Mouse (Mus musculus): ENCODE data around the gene Il19. TPM values are rescaled to one million over a fixed set of nuclear protein-coding genes. Genes with fewer than 3 reads are reported as not detected.

The Il19 gene
- not detected in 2 replicates for polyA plus RNA-seq (2012; rRNA removed; ENCODE audit: low replicate concordance)

DNA sequence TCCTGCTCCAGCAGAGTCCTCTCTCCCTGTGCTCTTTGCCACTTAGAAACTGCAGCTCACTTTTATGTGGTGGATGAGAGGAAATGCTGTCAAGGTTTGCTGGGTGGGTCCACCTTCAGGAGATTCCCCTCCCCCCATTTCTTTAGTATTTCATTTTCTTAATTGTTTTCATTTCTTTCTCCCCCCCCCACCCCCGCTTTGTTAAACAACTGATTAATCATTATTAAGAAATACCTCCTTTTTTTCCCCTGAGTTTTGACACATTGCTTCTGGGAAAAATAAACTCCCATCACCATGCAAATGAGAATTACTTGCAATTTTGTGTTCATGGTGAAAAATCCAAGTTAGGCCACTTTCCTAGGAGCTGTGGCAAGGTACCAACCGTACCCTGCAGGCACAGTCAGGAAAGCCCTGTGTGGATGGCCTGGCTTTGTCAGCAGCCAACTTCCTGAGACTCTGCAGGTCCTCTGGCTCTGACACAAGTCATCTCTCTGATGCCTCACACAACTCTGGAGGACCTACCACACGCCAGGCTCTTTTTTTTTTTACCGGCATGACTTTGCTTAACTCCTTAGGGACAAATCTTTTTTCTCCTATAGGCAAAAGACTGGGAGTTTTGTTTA, at the start of gene Il19:
TSS of gene Il19 (minus strand) at position 51 of the 623 bp plus-strand sequence.

DNA sequence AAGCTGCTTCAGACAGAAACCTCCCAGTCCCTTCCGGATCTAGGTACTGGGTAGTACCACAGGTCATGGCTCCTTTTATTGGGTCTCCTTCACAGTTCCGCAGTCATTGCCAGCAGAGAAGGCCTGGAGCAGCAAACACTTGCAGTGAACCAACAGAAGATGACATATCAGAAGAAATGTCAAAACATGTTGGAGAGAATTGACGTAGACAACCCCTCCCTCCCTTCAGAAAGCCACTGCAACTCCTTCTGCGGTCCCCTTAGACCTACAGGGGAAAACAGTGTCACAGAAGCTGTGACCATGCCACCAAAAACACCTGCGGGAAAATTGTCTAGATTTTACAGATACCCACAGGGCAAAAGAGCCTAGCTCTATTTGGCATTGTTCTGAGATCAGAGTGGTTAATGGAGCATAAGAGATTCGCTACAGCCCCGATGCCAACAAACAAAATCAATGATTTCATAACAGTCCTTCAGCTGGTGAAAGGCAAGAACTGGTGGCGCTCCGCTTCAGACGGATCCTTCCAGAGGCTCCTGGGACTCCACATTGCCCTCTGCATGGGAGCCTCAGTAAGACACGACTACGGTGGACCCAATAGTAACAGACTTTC, 28.4 kb downstream of the Il19 start, which contains the start of gene Il20:
TSS of gene Il20 (minus strand) at position 51 of the 610 bp plus-strand sequence.

DNA sequence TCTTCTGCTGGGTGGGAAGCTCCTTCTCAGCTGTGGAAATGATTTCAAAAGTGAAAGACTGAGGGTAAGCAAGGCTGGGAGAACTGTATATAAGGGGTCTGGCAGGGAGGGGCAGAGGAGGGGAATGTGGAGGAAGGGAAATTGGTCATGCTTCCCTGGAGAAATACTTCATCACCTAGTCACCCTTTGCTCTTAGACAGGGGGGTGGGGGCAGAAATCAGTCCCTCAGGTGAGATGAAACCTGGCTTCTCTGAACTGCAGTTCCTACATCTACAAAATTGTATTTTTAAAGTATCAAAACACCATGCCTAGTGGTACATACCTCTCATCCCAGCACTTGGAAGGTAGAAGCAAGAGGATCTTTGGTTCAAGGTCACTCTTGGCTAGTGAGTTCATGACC, 52.6 kb downstream of the Il19 start, which contains the start of gene Il24:
TSS of gene Il24 (minus strand) at position 101 of the 400 bp plus-strand sequence.

Other genes starting within 250 kb of the Il19 start
- gene Gm29427, start 224.3 kb downstream of the Il19 start, polyA plus RNA-seq (2012; rRNA removed; ENCODE audit: low replicate concordance): not detected in 2 replicates
- gene Yod1, start 222.8 kb downstream of the Il19 start, polyA plus RNA-seq (2012; rRNA removed; ENCODE audit: low replicate concordance): 1.2 and 2.1 TPM in 2 replicates
- 9.1 and 14.2 TPM in 2 replicates for gene Pfkfb2, start 210.9 kb downstream of the Il19 start, polyA plus RNA-seq (2012; rRNA removed; ENCODE audit: low replicate concordance)
- 1.1 and 3.4 TPM in 2 replicates for gene AA986860, start 208.1 kb downstream of the Il19 start, polyA plus RNA-seq (2012; rRNA removed; ENCODE audit: low replicate concordance)
- 0.58 and 0.66 TPM in 2 replicates for gene Fcamr, start 139.2 kb downstream of the Il19 start, polyA plus RNA-seq (2012; rRNA removed; ENCODE audit: low replicate concordance)
- 0.14 and 31.0 TPM in 2 replicates for gene Pigr, start 113.4 kb downstream of the Il19 start, polyA plus RNA-seq (2012; rRNA removed; ENCODE audit: low replicate concordance)
- gene Fcmr, start 74.4 kb downstream of the Il19 start, polyA plus RNA-seq (2012; rRNA removed; ENCODE audit: low replicate concordance): 0.64 and 0.85 TPM in 2 replicates
- not detected in 2 replicates for gene Il24, start 52.7 kb downstream of the Il19 start, polyA plus RNA-seq (2012; rRNA removed; ENCODE audit: low replicate concordance)
- gene Il20, start 28.7 kb downstream of the Il19 start, polyA plus RNA-seq (2012; rRNA removed; ENCODE audit: low replicate concordance): not detected in 2 replicates
- gene Il10, start 79.7 kb upstream of the Il19 start, polyA plus RNA-seq (2012; rRNA removed; ENCODE audit: low replicate concordance): 0.14 and 0.17 TPM in 2 replicates
- gene Mapkapk2, start 157.7 kb upstream of the Il19 start, polyA plus RNA-seq (2012; rRNA removed; ENCODE audit: low replicate concordance): 102 and 122 TPM in 2 replicates
- 0.17 and 3.6 TPM in 2 replicates for gene Dyrk3, start 198.2 kb upstream of the Il19 start, polyA plus RNA-seq (2012; rRNA removed; ENCODE audit: low replicate concordance)
- gene Eif2d, start 213.1 kb upstream of the Il19 start, polyA plus RNA-seq (2012; rRNA removed; ENCODE audit: low replicate concordance): 36.1 and 48.1 TPM in 2 replicates